Mouse (Mus musculus) gastrocnemius, postnatal 4 days (tissue): Measurements from ENCODE around the gene Nphp4. TPM values are rescaled to one million over a fixed set of nuclear protein-coding genes. Genes with fewer than 3 reads are reported as not detected.

ENCODE experiments used
- DNase-seq, 2 experiments: peaks; one replicate each; pipeline ENCODE4 v3.0.0; 2021 to 2022; ENCODE audit warnings: low spot score in 2 of 2, mixed read lengths in 2 of 2
- total RNA-seq, 2 experiments: library from RNA; stranded (reverse); gene quantifications; 2 replicates each; pipeline ENCODE4 v1.2.3; 2021

Gene Nphp4
- total RNA-seq, 2 experiments from 2014 or later = 2.0 to 2.5 TPM

GRCm38 (mm10) chr4:152477466-152478223 lies 1.1 kb downstream of the Nphp4 start, which contains the start of gene Kcnab2:
Kcnab2 (minus strand) TSS chr4:152477871.
- peak; percentile 94 to 98 for DNase-seq

GRCm38 (mm10) chr4:152478224-152478567 lies 1.7 kb downstream of the Nphp4 start:
- peak in 1 of 2 experiments; percentile 41 for DNase-seq

- no peak for DNase-seq
These were observed 3.9 kb downstream of the Nphp4 start for GRCm38 (mm10) chr4:152480426-152480825.

- no peak for DNase-seq
These were observed 11.5 kb downstream of the Nphp4 start for GRCm38 (mm10) chr4:152488046-152488445.

DNA sequence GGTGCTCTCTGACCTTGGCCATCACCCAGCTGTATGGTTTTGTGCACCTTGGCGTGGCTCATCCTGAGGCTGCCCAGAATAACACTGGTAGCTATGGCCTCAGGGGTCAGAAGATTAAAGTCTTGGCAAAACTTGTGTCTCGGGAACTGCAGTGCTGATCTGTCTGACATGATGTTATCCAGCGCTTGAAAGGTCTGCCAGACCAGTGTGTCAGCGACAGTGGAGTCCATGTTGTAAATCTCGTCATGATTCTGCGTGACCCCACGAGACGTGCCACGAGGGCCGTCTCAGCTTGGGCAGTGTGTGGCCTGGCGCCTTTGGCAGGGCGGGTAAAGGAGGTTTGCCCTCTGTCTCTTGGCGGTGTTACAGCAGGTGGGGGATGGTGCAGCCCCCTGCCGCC lies 13.8 kb downstream of the Nphp4 start:
- DNase-seq = no peak

DNA sequence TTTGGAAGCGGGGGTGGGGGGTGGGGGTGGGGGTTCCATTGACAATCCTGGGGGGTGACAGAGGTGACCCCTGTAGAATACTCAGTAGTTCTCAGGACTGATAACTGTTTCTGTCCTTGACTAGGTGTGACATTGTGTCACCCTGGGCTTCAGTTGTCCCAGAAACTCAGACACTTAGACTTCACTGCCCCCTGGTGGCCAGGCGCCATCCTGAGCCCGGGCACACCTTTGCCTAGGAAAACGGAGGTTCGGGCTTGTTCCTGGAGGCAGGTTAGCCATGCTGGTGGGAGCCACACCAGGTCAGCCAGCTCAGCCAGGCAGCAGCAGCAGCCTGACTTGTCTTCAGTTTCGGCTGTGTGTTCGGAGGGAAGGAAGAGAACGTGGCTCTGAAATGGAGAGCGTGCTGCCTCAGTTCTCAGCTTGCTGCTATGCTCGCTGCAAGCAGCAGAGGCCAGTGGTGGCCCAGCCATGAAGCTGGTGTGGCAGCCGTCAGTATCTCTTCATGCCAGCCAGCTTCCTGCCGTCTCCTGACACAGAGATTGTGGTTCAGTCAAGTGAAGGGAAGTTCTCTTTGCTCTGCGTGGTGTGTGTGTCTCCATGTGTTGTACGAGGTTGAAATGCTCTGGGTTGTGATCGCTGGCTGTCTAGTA lies 14.9 kb downstream of the Nphp4 start:
- DNase-seq = peak; percentile 44 to 61

GRCm38 (mm10) chr4:152494360-152494879 lies 17.9 kb downstream of the Nphp4 start:
- DNase-seq = no peak

GRCm38 (mm10) chr4:152512221-152512925 lies 35.9 kb downstream of the Nphp4 start:
- DNase-seq = no peak

GRCm38 (mm10) chr4:152514884-152515283 lies 38.4 kb downstream of the Nphp4 start:
- DNase-seq = no peak

GRCm38 (mm10) chr4:152519106-152519505 lies 42.6 kb downstream of the Nphp4 start:
- DNase-seq = no peak

DNA sequence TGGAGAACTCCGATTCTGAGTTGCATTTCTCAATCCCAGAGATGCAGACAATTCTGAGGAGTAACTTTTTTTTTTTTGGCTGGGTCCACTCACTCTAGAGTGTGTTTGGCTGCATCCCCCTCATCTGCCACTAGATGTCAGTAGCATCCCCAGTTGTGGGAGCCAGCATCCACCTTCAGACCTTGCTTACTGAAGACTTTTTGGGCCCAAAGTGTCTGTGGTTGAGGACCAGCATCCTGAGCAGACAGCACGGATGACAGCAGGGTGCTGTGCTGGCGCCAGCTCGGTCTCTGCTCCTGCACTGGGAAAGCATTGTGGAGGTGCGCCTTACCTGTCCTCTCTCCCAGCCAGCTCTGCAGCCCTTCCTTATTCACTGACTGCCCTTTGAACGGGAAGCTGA lies 43.6 kb downstream of the Nphp4 start:
- DNase-seq = peak in 1 of 2 experiments; percentile 60

DNA sequence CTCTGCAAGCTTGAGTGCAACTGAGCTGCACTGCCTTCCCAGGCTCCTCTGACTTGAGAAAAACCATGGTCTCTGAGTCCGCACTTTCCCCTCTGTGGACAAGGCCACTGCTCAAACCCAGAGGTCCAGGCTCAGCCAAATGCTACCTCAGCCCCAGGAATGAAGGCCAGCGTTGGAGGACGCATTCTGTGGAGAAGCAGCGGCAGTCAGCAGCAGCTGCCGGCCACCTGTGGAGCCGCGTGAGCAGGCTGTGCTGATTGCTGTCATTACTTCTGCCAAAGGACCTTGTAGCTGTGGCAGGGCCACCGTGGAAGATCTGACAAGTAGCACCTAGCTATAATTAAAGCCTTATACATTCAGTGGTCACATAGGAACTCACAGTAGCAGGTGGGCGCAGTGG lies 56.4 kb downstream of the Nphp4 start:
- DNase-seq = no peak

DNA sequence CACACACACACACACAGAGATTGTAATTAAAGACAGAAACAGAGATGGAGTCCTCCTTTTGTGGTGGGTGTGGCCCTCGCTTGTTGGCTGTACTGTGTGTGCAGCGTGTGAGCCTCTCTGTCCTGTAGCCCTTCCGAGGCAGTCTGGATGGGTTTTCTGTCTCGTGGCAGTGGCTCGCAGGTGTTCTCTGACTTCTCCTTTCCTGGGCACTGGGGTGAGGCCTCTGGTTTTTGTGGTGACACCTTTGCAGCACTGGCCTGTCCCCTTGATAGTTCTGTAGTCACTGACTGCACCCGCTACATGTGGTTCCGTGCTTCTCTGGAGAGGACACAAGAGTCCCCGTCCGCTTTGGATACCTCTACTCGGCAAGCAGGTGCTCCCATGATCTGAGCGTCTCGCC lies 63.2 kb downstream of the Nphp4 start:
- no peak for DNase-seq

DNA sequence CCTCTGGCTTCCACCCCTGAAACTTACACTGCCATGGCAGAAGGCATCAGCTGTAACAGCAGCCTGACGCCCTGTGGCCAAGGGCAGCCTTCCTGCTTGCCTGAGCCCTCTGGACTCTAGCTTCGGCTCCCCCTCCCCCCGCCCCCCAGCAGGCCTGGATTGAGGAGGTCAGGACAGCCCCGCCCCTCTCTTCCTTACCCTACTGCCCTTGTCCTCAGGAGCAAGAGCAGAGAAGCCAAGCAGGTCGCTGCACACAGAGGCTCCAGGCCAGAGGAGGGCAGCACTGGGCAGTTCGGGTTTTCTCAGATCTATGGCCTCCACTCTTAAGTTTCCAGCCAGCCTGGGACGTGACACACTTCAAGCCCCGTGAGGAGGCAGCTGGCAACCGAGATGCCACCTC lies 64.7 kb downstream of the Nphp4 start:
- DNase-seq = no peak

DNA sequence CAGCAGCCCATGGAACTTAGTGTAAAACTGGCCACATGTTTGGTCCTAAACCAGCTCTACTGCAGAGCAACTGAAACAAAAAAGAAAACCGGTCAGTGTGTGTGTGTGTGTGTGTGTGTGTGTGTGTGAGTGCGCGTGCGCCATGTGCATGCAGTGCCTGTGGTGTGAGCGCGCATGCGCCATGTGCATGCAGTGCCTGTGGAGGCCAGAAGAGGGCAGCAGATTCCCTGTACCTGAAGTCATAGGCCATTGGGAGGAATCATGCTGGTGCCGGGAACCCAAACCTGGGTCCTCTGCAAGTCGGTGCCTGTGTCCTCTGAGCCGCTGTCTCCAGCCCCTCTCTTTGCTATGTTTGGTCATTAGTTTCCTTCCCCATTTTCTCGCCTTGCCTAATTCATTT lies 65.9 kb downstream of the Nphp4 start:
- DNase-seq = no peak

DNA sequence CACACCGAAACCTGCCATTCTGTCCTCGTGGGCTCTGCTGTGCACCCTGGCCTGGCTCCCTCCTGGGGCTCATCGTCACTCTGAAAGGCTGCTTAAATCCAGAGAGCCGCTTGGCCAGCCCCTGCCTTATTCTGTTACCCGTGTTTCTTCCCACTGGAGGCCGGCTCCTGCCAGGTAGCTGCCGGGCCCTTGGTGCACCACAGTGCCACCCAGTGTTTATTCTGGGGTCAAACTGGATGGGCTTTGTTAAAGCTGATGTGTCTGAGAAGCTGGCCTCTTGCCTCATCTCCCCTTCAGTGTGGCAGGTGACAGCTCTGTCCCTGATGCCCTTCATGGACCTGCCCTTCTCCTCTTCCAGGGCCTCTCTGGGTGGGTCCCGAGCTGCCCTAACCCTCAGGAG lies 70.0 kb downstream of the Nphp4 start:
- DNase-seq = no peak

- DNase-seq = no peak
These were observed 71.6 kb downstream of the Nphp4 start for GRCm38 (mm10) chr4:152547886-152548663.

- DNase-seq = no peak
These were observed 73.1 kb downstream of the Nphp4 start for GRCm38 (mm10) chr4:152549507-152550202.

GRCm38 (mm10) chr4:152550203-152550549 lies 73.7 kb downstream of the Nphp4 start:
- DNase-seq = no peak

DNA sequence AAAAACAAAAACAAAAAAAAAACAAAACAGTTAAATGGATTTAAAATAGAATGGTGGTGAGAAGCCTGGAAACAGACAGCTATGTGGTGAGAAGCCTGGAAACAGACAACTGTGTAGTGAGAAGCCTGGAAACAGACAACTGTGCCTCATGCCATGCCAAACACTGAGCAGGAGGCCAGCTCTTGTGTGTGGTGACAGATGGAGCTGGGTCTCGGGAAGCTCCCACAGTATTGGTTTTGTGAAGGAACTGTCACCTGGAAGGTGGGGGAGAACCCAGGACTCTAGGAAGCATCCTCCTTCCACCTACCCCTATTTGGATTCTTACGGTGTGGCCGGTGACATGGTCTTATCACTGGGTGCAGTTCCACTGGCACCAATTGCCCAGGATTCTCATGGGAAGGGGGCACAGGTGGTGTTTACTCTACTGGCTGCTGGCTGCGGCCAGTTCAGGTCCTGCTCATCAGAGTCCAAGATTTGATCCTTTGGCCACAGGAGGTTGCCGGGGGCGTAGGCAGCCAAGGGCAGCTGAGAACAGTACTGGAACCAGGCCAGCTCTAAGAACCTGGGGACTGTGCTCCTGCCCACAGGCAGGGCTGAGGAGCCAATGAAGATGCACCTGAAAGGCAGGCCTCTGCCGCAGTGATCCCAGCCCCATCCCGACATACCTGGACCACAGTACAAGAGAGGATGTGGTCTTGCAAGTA lies 77.2 kb downstream of the Nphp4 start:
- no peak for DNase-seq
